Mouse (Mus musculus): ENCODE results near the gene 2810408A11Rik. TPM values are rescaled to one million over a fixed set of nuclear protein-coding genes. Genes with fewer than 3 reads are reported as not detected.

2810408A11Rik gene
- total RNA-seq, 2 experiments from 2014 or later = 8.3 to 10.7 TPM

- DNase-seq = no peak
- intact Hi-C loops (cut with DNase I) = no loop called here
Observed at GRCm38 (mm10) chr11:69914917-69915430, 14.2 kb upstream of the 2810408A11Rik start.

GRCm38 (mm10) chr11:69914372-69914764 is 13.6 kb upstream of the 2810408A11Rik start:
- no peak for DNase-seq
- intact Hi-C loops (cut with DNase I) = no loop called here

GRCm38 (mm10) chr11:69913554-69914371 is 13.0 kb upstream of the 2810408A11Rik start, which contains the start of gene Gps2:
TSS of gene Gps2 (plus strand) at chr11:69913888.
- peak; percentile 93 for DNase-seq
- intact Hi-C loops (cut with DNase I) = no loop called here

GRCm38 (mm10) chr11:69912716-69913530 is 12.1 kb upstream of the 2810408A11Rik start:
- DNase-seq = no peak
- intact Hi-C loops (cut with DNase I) = no loop called here

GRCm38 (mm10) chr11:69911701-69912100 is 10.9 kb upstream of the 2810408A11Rik start:
- no peak for DNase-seq
- intact Hi-C loops (cut with DNase I) = no loop called here

- intact Hi-C loops (cut with DNase I) = no loop called here
Observed at GRCm38 (mm10) chr11:69910781-69911560, 10.2 kb upstream of the 2810408A11Rik start.

GRCm38 (mm10) chr11:69910177-69910576 is 9.4 kb upstream of the 2810408A11Rik start:
- DNase-seq = no peak
- intact Hi-C loops (cut with DNase I) = no loop called here

More at GRCm38 (mm10) chr11:69910781-69911560, 10.2 kb upstream of the 2810408A11Rik start:
- no peak for DNase-seq

- intact Hi-C loops (cut with DNase I) = no loop called here
- no peak for DNase-seq
Observed at GRCm38 (mm10) chr11:69909174-69909573, 8.4 kb upstream of the 2810408A11Rik start.

- intact Hi-C loops (cut with DNase I) = no loop called here
- DNase-seq = no peak
Observed at GRCm38 (mm10) chr11:69908645-69909044, 7.9 kb upstream of the 2810408A11Rik start.

GRCm38 (mm10) chr11:69904311-69904710 is 3.5 kb upstream of the 2810408A11Rik start:
- intact Hi-C loops (cut with DNase I) = no loop called here
- no peak for DNase-seq

GRCm38 (mm10) chr11:69902972-69903371 is 2.2 kb upstream of the 2810408A11Rik start:
- DNase-seq = no peak
- intact Hi-C loops (cut with DNase I) = no loop called here

- DNase-seq = no peak
- intact Hi-C loops (cut with DNase I) = no loop called here
Observed at GRCm38 (mm10) chr11:69901993-69902392, 1.2 kb upstream of the 2810408A11Rik start.

- peak; percentile 97 for DNase-seq
- intact Hi-C loops (cut with DNase I) = no loop called here
Observed at GRCm38 (mm10) chr11:69901406-69901846, 639 bp upstream of the 2810408A11Rik start.

GRCm38 (mm10) chr11:69899870-69900269 is 917 bp downstream of the 2810408A11Rik start:
- intact Hi-C loops (cut with DNase I) = no loop called here
- no peak for DNase-seq

GRCm38 (mm10) chr11:69895291-69895690 is 5.5 kb downstream of the 2810408A11Rik start, which contains the start of gene Acap1:
TSS of gene Acap1 (minus strand) at chr11:69895539.
- intact Hi-C loops (cut with DNase I) = no loop called here
- no peak for DNase-seq

- intact Hi-C loops (cut with DNase I) = no loop called here
- DNase-seq = no peak
Observed at GRCm38 (mm10) chr11:69894671-69895070, 6.1 kb downstream of the 2810408A11Rik start.

- intact Hi-C loops (cut with DNase I) = no loop called here
- peak; percentile 50 for DNase-seq
Observed at GRCm38 (mm10) chr11:69891482-69891881, 9.3 kb downstream of the 2810408A11Rik start.

- intact Hi-C loops (cut with DNase I) = no loop called here
- DNase-seq = no peak
Observed at GRCm38 (mm10) chr11:69886907-69887635, 13.7 kb downstream of the 2810408A11Rik start.

- intact Hi-C loops (cut with DNase I) = no loop called here
Observed at GRCm38 (mm10) chr11:69884663-69885062, 16.1 kb downstream of the 2810408A11Rik start.

GRCm38 (mm10) chr11:69884240-69884639 is 16.5 kb downstream of the 2810408A11Rik start:
- DNase-seq = no peak
- intact Hi-C loops (cut with DNase I) = no loop called here

More at GRCm38 (mm10) chr11:69884663-69885062, 16.1 kb downstream of the 2810408A11Rik start:
- no peak for DNase-seq

Data from left cerebral cortex, postnatal 4 days (tissue).